Mouse (Mus musculus) midbrain, embryonic 14.5 days (tissue): Measurements from ENCODE around the gene Psme2. TPM values are rescaled to one million over a fixed set of nuclear protein-coding genes. Genes with fewer than 3 reads are reported as not detected.
A peak's percentile ranks its signal among the peaks of the same experiment; 100 is the strongest.

Source experiments
- ATAC-seq: fragments of 200-750 bp; cut with Nextera tagmentation; 2 replicates; pipeline ENCODE4 v1.8.0; 2017; ENCODE audit warnings: moderate number of reproducible peaks, moderate library complexity; ENCODE audit not compliant: low FRiP score, low TSS enrichment
- DNase-seq: peaks from one replicate; pipeline ENCODE4 v3.0.0-alpha.2; 2015
- H3K27ac ChIP-seq: fragments of 300-500 bp; sonication (generic); replicated peaks from 2 replicates; pipeline ENCODE4 v1.5.1; 2014; ENCODE audit warnings: mild to moderate bottlenecking, low read depth, low read length, moderate library complexity
- H3K27me3 ChIP-seq: fragments of 300-500 bp; sonication (generic); 2 replicates; pipeline ENCODE4 v1.6.1; 2014; ENCODE audit warnings: low read length, control low read depth, mixed read lengths; ENCODE audit not compliant: control insufficient read depth, insufficient read depth
- H3K36me3 ChIP-seq: fragments of 300-500 bp; sonication (generic); 2 replicates; pipeline ENCODE4 v1.6.1; 2014; ENCODE audit warnings: low read length, control low read depth; ENCODE audit not compliant: control insufficient read depth, insufficient read depth
- H3K4me1 ChIP-seq: fragments of 300-500 bp; sonication (generic); 2 replicates; pipeline ENCODE4 v1.6.1; 2014; ENCODE audit warnings: mild to moderate bottlenecking, antibody characterized with exemption, low read length, control low read depth; ENCODE audit not compliant: control insufficient read depth, insufficient read depth
- H3K4me2 ChIP-seq: fragments of 300-500 bp; sonication (generic); 2 replicates; pipeline ENCODE4 v1.6.1; 2014; ENCODE audit warnings: mild to moderate bottlenecking, low read length, moderate library complexity
- H3K4me3 ChIP-seq: fragments of 300-500 bp; sonication (generic); replicated peaks from 2 replicates; pipeline ENCODE4 v1.5.1; 2014; ENCODE audit warnings: low read depth, low read length
- H3K9ac ChIP-seq: fragments of 300-500 bp; sonication (generic); replicated peaks from 2 replicates; pipeline ENCODE4 v1.6.1; 2014; ENCODE audit warnings: mild to moderate bottlenecking, low read length, moderate library complexity
- H3K9me3 ChIP-seq: fragments of 300-500 bp; sonication (generic); 2 replicates; pipeline ENCODE4 v1.6.1; 2016; ENCODE audit warnings: low read length, control low read depth, mixed read lengths; ENCODE audit not compliant: control insufficient read depth
- WGBS: fragments of 180-500 bp; shearing (Covaris S2); extraction: QIAGEN DNeasy Blood & Tissue Kit; methylation state at CpG from one replicate; pipeline ENCODE4 v1.1.7; 2014; 5-methylcytosine and 5-hydroxymethylcytosine counted together
- polyA plus RNA-seq: library from polyadenylated mRNA; unstranded; fragments of >200 nt; fragmentation: Nextera tagmentation; extraction: Ambion mirVana; gene quantifications from 2 replicates; pipeline ENCODE4 v1.2.1, GENCODE M21; 2014

Psme2 gene
- polyA plus RNA-seq, 1 experiment from 2014 or later, result 165 TPM

- no peaks in the 10 kb centered on the region for H3K9me3 ChIP-seq
- peaks cover 23% of the 10 kb centered on the region for H3K36me3 ChIP-seq
- H3K4me1 ChIP-seq, result peaks cover 13% of the 10 kb centered on the region
- WGBS, result under 1% methylated on average over 32 of the region's 32 CpGs
- DNase-seq, result peak; percentile 89
- H3K4me2 ChIP-seq, result peak within 1 kb of the TSS; percentile 89
- H3K27me3 ChIP-seq, result no peaks in the 10 kb centered on the region
- H3K9ac ChIP-seq, result peak within 1 kb of the TSS; percentile 93
- H3K4me3 ChIP-seq, result peak within 1 kb of the TSS; percentile 65
- ATAC-seq, result peak; percentile 88
- peak within 1 kb of the TSS; percentile 78 for H3K27ac ChIP-seq
These were observed 12.8 kb downstream of the Psme2 start, which contains the start of gene Psme1 for GRCm38 (mm10) chr14:55577871-55578667. Gene Psme1, plus strand, starts transcription at chr14:55578123.

GRCm38 (mm10) chr14:55576376-55576775, 14.5 kb downstream of the Psme2 start:
- Histone ChIP-seq H3K36me3 (peaks cover 17% of the 10 kb centered on the region), H3K9ac (no peak overlapping the region), H3K4me2 (no peak overlapping the region), H3K27me3 (no peaks in the 10 kb centered on the region), H3K4me3 (no peak overlapping the region), H3K4me1 (peaks cover 13% of the 10 kb centered on the region), H3K27ac (no peak overlapping the region), H3K9me3 (no peaks in the 10 kb centered on the region)
- ATAC-seq, result no peak
- DNase-seq, result no peak
- WGBS, result 79% methylated on average over 16 of the region's 16 CpGs

- ATAC-seq (no peak), DNase-seq (no peak)
- Histone ChIP-seq H3K27ac (no peak overlapping the region), H3K27me3 (no peaks in the 10 kb centered on the region), H3K4me3 (no peak overlapping the region), H3K9ac (no peak overlapping the region), H3K4me1 (peaks cover 13% of the 10 kb centered on the region), H3K9me3 (no peaks in the 10 kb centered on the region), H3K36me3 (peaks cover 11% of the 10 kb centered on the region), H3K4me2 (no peak overlapping the region)
- WGBS, result 80% methylated on average over 13 of the region's 13 CpGs
These were observed 15.2 kb downstream of the Psme2 start for GRCm38 (mm10) chr14:55575711-55576110.

GRCm38 (mm10) chr14:55575302-55575701, 15.6 kb downstream of the Psme2 start, which contains the start of gene Fitm1:
Gene Fitm1, plus strand, starts transcription at chr14:55575617.
- Histone ChIP-seq H3K27ac (no peak within 1 kb of the TSS), H3K4me1 (peaks cover 13% of the 10 kb centered on the region), H3K27me3 (no peaks in the 10 kb centered on the region), H3K4me2 (no peak within 1 kb of the TSS), H3K9me3 (no peaks in the 10 kb centered on the region), H3K9ac (no peak within 1 kb of the TSS), H3K4me3 (no peak within 1 kb of the TSS), H3K36me3 (peaks cover 11% of the 10 kb centered on the region)
- DNase-seq, result no peak
- ATAC-seq, result no peak
- 80% methylated on average over 8 of the region's 8 CpGs for WGBS

- Histone ChIP-seq H3K4me3 (no peak overlapping the region), H3K4me1 (no peaks in the 10 kb centered on the region), H3K9me3 (no peaks in the 10 kb centered on the region), H3K36me3 (peaks cover 39% of the 10 kb centered on the region), H3K9ac (no peak overlapping the region), H3K27ac (no peak overlapping the region), H3K4me2 (no peak overlapping the region), H3K27me3 (no peaks in the 10 kb centered on the region)
- ATAC-seq, result no peak
- no peak for DNase-seq
These were observed 19.2 kb downstream of the Psme2 start for GRCm38 (mm10) chr14:55571760-55572159.

- Histone ChIP-seq H3K36me3 (peaks cover 50% of the 10 kb centered on the region), H3K27me3 (no peaks in the 10 kb centered on the region), H3K27ac (no peak overlapping the region), H3K4me3 (no peak overlapping the region), H3K4me2 (no peak overlapping the region), H3K9me3 (no peaks in the 10 kb centered on the region), H3K4me1 (no peaks in the 10 kb centered on the region), H3K9ac (no peak overlapping the region)
- WGBS, result 91% methylated on average over 2 of the region's 2 CpGs
- ATAC-seq (no peak), DNase-seq (no peak)
These were observed 20.3 kb downstream of the Psme2 start for GRCm38 (mm10) chr14:55570588-55570987.

- no peak for DNase-seq
- H3K9ac ChIP-seq, result no peak overlapping the region
- peaks cover 74% of the 10 kb centered on the region for H3K36me3 ChIP-seq
- no peaks in the 10 kb centered on the region for H3K9me3 ChIP-seq
- no peaks in the 10 kb centered on the region for H3K27me3 ChIP-seq
- 89% methylated on average over 3 of the region's 3 CpGs for WGBS
- no peak overlapping the region for H3K4me2 ChIP-seq
- ATAC-seq, result no peak
- no peak overlapping the region for H3K27ac ChIP-seq
- H3K4me1 ChIP-seq, result no peaks in the 10 kb centered on the region
- H3K4me3 ChIP-seq, result no peak overlapping the region
These were observed 23.4 kb downstream of the Psme2 start for GRCm38 (mm10) chr14:55567496-55567895.

GRCm38 (mm10) chr14:55565748-55566147, 25.2 kb downstream of the Psme2 start:
- whole genome bisulfite sequencing, result 88% methylated on average over 3 of the region's 3 CpGs
- no peak overlapping the region for H3K4me3 ChIP-seq
- DNase-seq, result no peak
- ATAC-seq, result no peak
- no peak overlapping the region for H3K27ac ChIP-seq
- no peak overlapping the region for H3K9ac ChIP-seq
- no peak overlapping the region for H3K4me2 ChIP-seq
- peaks cover 8% of the 10 kb centered on the region for H3K4me1 ChIP-seq
- H3K27me3 ChIP-seq, result no peaks in the 10 kb centered on the region
- H3K9me3 ChIP-seq, result no peaks in the 10 kb centered on the region
- peaks cover 74% of the 10 kb centered on the region for H3K36me3 ChIP-seq

- Histone ChIP-seq H3K4me1 (peaks cover 11% of the 10 kb centered on the region), H3K27me3 (no peaks in the 10 kb centered on the region), H3K9ac (no peak overlapping the region), H3K9me3 (no peaks in the 10 kb centered on the region), H3K4me3 (no peak overlapping the region), H3K27ac (no peak overlapping the region), H3K4me2 (no peak overlapping the region), H3K36me3 (peaks cover 49% of the 10 kb centered on the region)
- DNase-seq (no peak), ATAC-seq (no peak)
- 93% methylated on average over 11 of the region's 11 CpGs for WGBS
These were observed 27.7 kb downstream of the Psme2 start for GRCm38 (mm10) chr14:55563249-55563648.
